22 mouse cellular contexts compared by ENCODE assay signal in genomic region chr2:110508162-110508748, GRCm38 (mm10).
DNase-seq lines count a peak whose midpoint lies in the region; ATAC-seq and TF ChIP-seq lines count a peak whose summit lies in the region.
"Had no signal": no experiment of that assay in that cellular context is flagged by ENCODE, and none has a peak within 500 bp of the region (broad histone marks: within the 10 kb centered on the region; RNA-seq: fewer than 3 reads in every experiment).

No protein-coding gene starts in this region.

- no peak overlapping the region for H3K4me3 ChIP-seq in intestine, embryonic 16.5 days (ENCODE audit: low read length)
- H3K4me3 ChIP-seq in intestine, embryonic 15.5 days (replicated peaks) = no peak overlapping the region
- no peak overlapping the region for H3K4me3 ChIP-seq in limb, embryonic 13.5 days
- H3K4me3 ChIP-seq in limb, embryonic 10.5 days = no peak overlapping the region
- no peak overlapping the region for H3K4me3 ChIP-seq in stomach, embryonic 14.5 days (ENCODE audit: low read depth, low read length)
- H3K4me3 ChIP-seq in stomach, postnatal 0 days (ENCODE audit: low read depth, low read length) = no peak overlapping the region
- no peak overlapping the region for H3K4me3 ChIP-seq in stomach, embryonic 16.5 days (replicated peaks; ENCODE audit: low read length)

- no peak overlapping the region for H3K27ac ChIP-seq in intestine, embryonic 16.5 days (ENCODE audit: low read length)
- H3K27ac ChIP-seq in intestine, embryonic 15.5 days = no peak overlapping the region
- no peak overlapping the region for H3K27ac ChIP-seq in limb, embryonic 13.5 days
- no peak overlapping the region for H3K27ac ChIP-seq in limb, embryonic 10.5 days
- H3K27ac ChIP-seq in stomach, embryonic 14.5 days (ENCODE audit: low read length) = no peak overlapping the region; the same call in 1 of the 2 replicates
- H3K27ac ChIP-seq in stomach, postnatal 0 days (replicated peaks) = no peak overlapping the region
- no peak overlapping the region; the same call in 1 of the 2 replicates for H3K27ac ChIP-seq in stomach, embryonic 16.5 days (ENCODE audit: low read length)

- H3K4me2 ChIP-seq in intestine, embryonic 16.5 days (ENCODE audit: low read depth, low read length) = no peak overlapping the region
- no peak overlapping the region for H3K4me2 ChIP-seq in intestine, embryonic 15.5 days (replicated peaks)
- no peak overlapping the region for H3K4me2 ChIP-seq in limb, embryonic 13.5 days (replicated peaks)
- H3K4me2 ChIP-seq in stomach, embryonic 14.5 days (replicated peaks; ENCODE audit: low read depth, low read length) = no peak overlapping the region
- no peak overlapping the region for H3K4me2 ChIP-seq in stomach, postnatal 0 days (replicated peaks; ENCODE audit: low read depth)
- H3K4me2 ChIP-seq in stomach, embryonic 16.5 days (ENCODE audit: low read depth, low read length) = no peak overlapping the region

- peak; percentile 33; the same call in 1 of the 2 replicates for ATAC-seq in intestine, embryonic 16.5 days
- ATAC-seq in intestine, embryonic 15.5 days = no peak
- ATAC-seq in limb, embryonic 13.5 days (ENCODE audit: low FRiP score, low read depth) = peak; percentile 54; the same call in 1 of the 2 replicates
- ATAC-seq in stomach, embryonic 14.5 days (ENCODE audit: insufficient number of reproducible peaks, insufficient read depth, low FRiP score, low read depth) = peak; percentile 53; the same call in 1 of the 2 replicates
- ATAC-seq in stomach, postnatal 0 days (ENCODE audit: low FRiP score, low TSS enrichment) = no peak
- ATAC-seq in stomach, embryonic 16.5 days (ENCODE audit: insufficient read depth, low FRiP score) = peak; percentile 58; the same call in 1 of the 2 replicates
- ATAC-seq: activated CD4-positive, CD25-positive, alpha-beta regulatory T cell, adult 4 months; CD4-positive, CD25-positive, alpha-beta regulatory T cell, adult 4 months; Patski had no signal

- no peak for TF ChIP-seq EP300 in stomach, postnatal 0 days (optimal IDR thresholded peaks at IDR 0.05)

- DNase-seq in limb, embryonic 10.5 days (ENCODE audit: low spot score) = no peak
- no peak for DNase-seq in stomach, postnatal 0 days (ENCODE audit: low spot score)
- no peak for DNase-seq in spleen, postnatal 36 days (ENCODE audit: low spot score in 2 of 2)
- DNase-seq: adrenal gland, adult 2 months; adrenal gland, adult 8-10 months; adrenal gland, postnatal 10 days; adrenal gland, postnatal 14 days; adrenal gland, postnatal 25 days; adrenal gland, postnatal 36 days; B cell, adult 2 months; cerebellum, adult 11 months; cerebellum, adult 11-12 months had no signal

- H3K27me3 ChIP-seq in intestine, embryonic 16.5 days (replicated peaks; ENCODE audit: control insufficient read depth, insufficient read depth, low read length) = no peaks in the 10 kb centered on the region
- no peaks in the 10 kb centered on the region for H3K27me3 ChIP-seq in intestine, embryonic 15.5 days (replicated peaks)
- H3K27me3 ChIP-seq in limb, embryonic 13.5 days = no peaks in the 10 kb centered on the region
- no peaks in the 10 kb centered on the region for H3K27me3 ChIP-seq in limb, embryonic 10.5 days (ENCODE audit: low read depth, poor library complexity, severe bottlenecking)
- no peaks in the 10 kb centered on the region for H3K27me3 ChIP-seq in stomach, embryonic 14.5 days (ENCODE audit: control insufficient read depth, insufficient read depth, low read length)
- no peaks in the 10 kb centered on the region for H3K27me3 ChIP-seq in stomach, postnatal 0 days (ENCODE audit: control insufficient read depth, insufficient read depth, low read length)
- H3K27me3 ChIP-seq in stomach, embryonic 16.5 days (ENCODE audit: control insufficient read depth, insufficient read depth, low read length) = no peaks in the 10 kb centered on the region
- H3K27me3 ChIP-seq: CH12.LX, Patski had no signal

- no peak overlapping the region for H3K9ac ChIP-seq in intestine, embryonic 16.5 days (ENCODE audit: low read depth, low read length)
- H3K9ac ChIP-seq in intestine, embryonic 15.5 days = no peak overlapping the region
- no peak overlapping the region for H3K9ac ChIP-seq in limb, embryonic 13.5 days
- no peak overlapping the region for H3K9ac ChIP-seq in stomach, embryonic 14.5 days (replicated peaks; ENCODE audit: low read depth, low read length)
- H3K9ac ChIP-seq in stomach, postnatal 0 days (ENCODE audit: low read length) = no peak overlapping the region
- H3K9ac ChIP-seq in stomach, embryonic 16.5 days (ENCODE audit: low read length) = no peak overlapping the region

- H3K9me3 ChIP-seq in intestine, embryonic 16.5 days (ENCODE audit: control insufficient read depth, low read length) = no peaks in the 10 kb centered on the region
- no peaks in the 10 kb centered on the region for H3K9me3 ChIP-seq in intestine, embryonic 15.5 days
- H3K9me3 ChIP-seq in limb, embryonic 13.5 days = no peaks in the 10 kb centered on the region
- no peaks in the 10 kb centered on the region for H3K9me3 ChIP-seq in limb, embryonic 10.5 days (replicated peaks)
- no peaks in the 10 kb centered on the region for H3K9me3 ChIP-seq in stomach, embryonic 14.5 days (ENCODE audit: control insufficient read depth, low read depth, low read length)
- H3K9me3 ChIP-seq in stomach, postnatal 0 days (ENCODE audit: control insufficient read depth, low read length) = no peaks in the 10 kb centered on the region
- no peaks in the 10 kb centered on the region for H3K9me3 ChIP-seq in stomach, embryonic 16.5 days (replicated peaks; ENCODE audit: control insufficient read depth, low read length)
- H3K9me3 ChIP-seq: G1E had no signal

- no peak for TF ChIP-seq CTCF in stomach, postnatal 0 days (IDR thresholded peaks at IDR 0.05; ENCODE audit: low read depth)

- H3K4me1 ChIP-seq in intestine, embryonic 16.5 days (ENCODE audit: control insufficient read depth, insufficient read depth, low read length) = no peaks in the 10 kb centered on the region
- no peaks in the 10 kb centered on the region for H3K4me1 ChIP-seq in intestine, embryonic 15.5 days (replicated peaks)
- H3K4me1 ChIP-seq in limb, embryonic 13.5 days = peaks cover 3% of the 10 kb centered on the region; the same call in 1 of the 2 replicates
- no peaks in the 10 kb centered on the region for H3K4me1 ChIP-seq in limb, embryonic 10.5 days
- H3K4me1 ChIP-seq in stomach, embryonic 14.5 days (ENCODE audit: control insufficient read depth, insufficient read depth, low read length) = 0 out of 2 replicates have a peak, but pooled peaks cover 4% of the 10 kb centered on the region
- no peaks in the 10 kb centered on the region for H3K4me1 ChIP-seq in stomach, postnatal 0 days (replicated peaks; ENCODE audit: control insufficient read depth, insufficient read depth)
- H3K4me1 ChIP-seq in stomach, embryonic 16.5 days (ENCODE audit: control insufficient read depth, insufficient read depth, low read length) = no peaks in the 10 kb centered on the region

- 63% methylated on average over 3 of the region's 3 CpGs for WGBS in intestine, embryonic 16.5 days
- 50% methylated on average over 3 of the region's 3 CpGs for WGBS in intestine, embryonic 15.5 days
- WGBS in limb, embryonic 13.5 days = 58% methylated on average over 3 of the region's 3 CpGs
- 85% methylated on average over 3 of the region's 3 CpGs for WGBS in limb, embryonic 10.5 days
- 49% methylated on average over 3 of the region's 3 CpGs for WGBS in stomach, embryonic 14.5 days
- 48% methylated on average over 3 of the region's 3 CpGs for WGBS in stomach, postnatal 0 days
- WGBS in stomach, embryonic 16.5 days = 44% methylated on average over 3 of the region's 3 CpGs

- no peaks in the 10 kb centered on the region for H3K36me3 ChIP-seq in intestine, embryonic 16.5 days (ENCODE audit: control insufficient read depth, insufficient read depth, low read length)
- H3K36me3 ChIP-seq in intestine, embryonic 15.5 days = no peaks in the 10 kb centered on the region
- no peaks in the 10 kb centered on the region for H3K36me3 ChIP-seq in limb, embryonic 13.5 days
- no peaks in the 10 kb centered on the region for H3K36me3 ChIP-seq in limb, embryonic 10.5 days
- H3K36me3 ChIP-seq in stomach, embryonic 14.5 days (ENCODE audit: control insufficient read depth, insufficient read depth, low read length) = no peaks in the 10 kb centered on the region
- H3K36me3 ChIP-seq in stomach, postnatal 0 days (ENCODE audit: control insufficient read depth, insufficient read depth, low read length) = no peaks in the 10 kb centered on the region
- no peaks in the 10 kb centered on the region for H3K36me3 ChIP-seq in stomach, embryonic 16.5 days (ENCODE audit: control insufficient read depth, insufficient read depth, low read length)
- H3K36me3 ChIP-seq: G1E had no signal

Comparison
In these comparisons a context has a peak if more than half of its experiments do, and no peak if none do; other contexts are left out.
1. ATAC-seq: peak in intestine, embryonic 16.5 days (single experiment), limb, embryonic 13.5 days (single experiment), stomach, embryonic 14.5 days (single experiment) and stomach, embryonic 16.5 days (single experiment); none in intestine, embryonic 15.5 days (single experiment) and stomach, postnatal 0 days (single experiment).